Mouse (Mus musculus): ENCODE measurements around the gene Gm29776. TPM values are rescaled to one million over a fixed set of nuclear protein-coding genes. Genes with fewer than 3 reads are reported as not detected.

Gene Gm29776
- polyA plus RNA-seq, 1 experiment from 2014 or later = 0.19 TPM

- ATAC-seq (ENCODE audit: insufficient number of reproducible peaks, insufficient read depth, low FRiP score, low TSS enrichment) = no peak
- H3K4me2 ChIP-seq (replicated peaks) = no peak overlapping the region
- no peak overlapping the region for H3K27ac ChIP-seq
- H3K4me1 ChIP-seq = no peaks in the 10 kb centered on the region
- no peak overlapping the region for H3K9ac ChIP-seq
- H3K36me3 ChIP-seq = no peaks in the 10 kb centered on the region
- H3K9me3 ChIP-seq = no peaks in the 10 kb centered on the region
- WGBS = 56% methylated on average over 17 of the region's 17 CpGs
- no peak overlapping the region for H3K4me3 ChIP-seq
- H3K27me3 ChIP-seq = 0 out of 2 replicates have a peak, but pooled peaks cover 3% of the 10 kb centered on the region
Observed at GRCm38 (mm10) chr14:54706589-54707320, 8.1 kb upstream of the Gm29776 start.

GRCm38 (mm10) chr14:54705844-54706243 lies 7.2 kb upstream of the Gm29776 start:
- no peak overlapping the region for H3K27ac ChIP-seq
- no peak overlapping the region for H3K4me2 ChIP-seq (replicated peaks)
- H3K27me3 ChIP-seq = 0 out of 2 replicates have a peak, but pooled peaks cover 3% of the 10 kb centered on the region
- no peak for ATAC-seq (ENCODE audit: insufficient number of reproducible peaks, insufficient read depth, low FRiP score, low TSS enrichment)
- WGBS = 49% methylated on average over 5 of the region's 5 CpGs
- no peaks in the 10 kb centered on the region for H3K4me1 ChIP-seq
- H3K4me3 ChIP-seq = no peak overlapping the region
- no peaks in the 10 kb centered on the region for H3K9me3 ChIP-seq
- no peaks in the 10 kb centered on the region for H3K36me3 ChIP-seq
- H3K9ac ChIP-seq = no peak overlapping the region

- no peak overlapping the region for H3K27ac ChIP-seq
- no peak overlapping the region for H3K9ac ChIP-seq
- no peak overlapping the region for H3K4me3 ChIP-seq
- no peaks in the 10 kb centered on the region for H3K9me3 ChIP-seq
- ATAC-seq (ENCODE audit: insufficient number of reproducible peaks, insufficient read depth, low FRiP score, low TSS enrichment) = no peak
- no peak overlapping the region for H3K4me2 ChIP-seq (replicated peaks)
- H3K4me1 ChIP-seq = no peaks in the 10 kb centered on the region
- WGBS = 71% methylated on average over 10 of the region's 10 CpGs
- H3K27me3 ChIP-seq = 0 out of 2 replicates have a peak, but pooled peaks cover 3% of the 10 kb centered on the region
- no peaks in the 10 kb centered on the region for H3K36me3 ChIP-seq
Observed at GRCm38 (mm10) chr14:54703207-54703606, 4.6 kb upstream of the Gm29776 start.

- 8% methylated on average over 6 of the region's 6 CpGs for WGBS
- Histone ChIP-seq H3K4me2 (replicated peaks) (no peak overlapping the region), H3K36me3 (no peaks in the 10 kb centered on the region), H3K9me3 (no peaks in the 10 kb centered on the region), H3K4me3 (no peak overlapping the region), H3K27me3 (0 out of 2 replicates have a peak, but pooled peaks cover 3% of the 10 kb centered on the region), H3K9ac (no peak overlapping the region), H3K27ac (no peak overlapping the region), H3K4me1 (no peaks in the 10 kb centered on the region)
- ATAC-seq (ENCODE audit: insufficient number of reproducible peaks, insufficient read depth, low FRiP score, low TSS enrichment) = no peak
Observed at GRCm38 (mm10) chr14:54701298-54701697, 2.7 kb upstream of the Gm29776 start.

- WGBS = 57% methylated on average over 3 of the region's 3 CpGs
- Histone ChIP-seq H3K36me3 (no peaks in the 10 kb centered on the region), H3K9me3 (no peaks in the 10 kb centered on the region), H3K27me3 (0 out of 2 replicates have a peak, but pooled peaks cover 3% of the 10 kb centered on the region), H3K4me2 (replicated peaks) (no peak overlapping the region), H3K4me1 (no peaks in the 10 kb centered on the region), H3K4me3 (no peak overlapping the region), H3K27ac (no peak overlapping the region), H3K9ac (no peak overlapping the region)
- no peak for ATAC-seq (ENCODE audit: insufficient number of reproducible peaks, insufficient read depth, low FRiP score, low TSS enrichment)
Observed at GRCm38 (mm10) chr14:54699586-54699985, 953 bp upstream of the Gm29776 start.

- Histone ChIP-seq H3K9ac (no peak overlapping the region), H3K27me3 (no peaks in the 10 kb centered on the region), H3K4me1 (no peaks in the 10 kb centered on the region), H3K27ac (no peak overlapping the region), H3K9me3 (no peaks in the 10 kb centered on the region), H3K4me2 (replicated peaks) (no peak overlapping the region), H3K36me3 (peaks cover 15% of the 10 kb centered on the region; the same call in 1 of the 2 replicates), H3K4me3 (no peak overlapping the region)
- 71% methylated on average over 4 of the region's 4 CpGs for WGBS
- ATAC-seq (ENCODE audit: insufficient number of reproducible peaks, insufficient read depth, low FRiP score, low TSS enrichment) = no peak
Observed at GRCm38 (mm10) chr14:54696752-54697151, 1.9 kb downstream of the Gm29776 start.

- Histone ChIP-seq H3K9ac (no peak overlapping the region), H3K27ac (no peak overlapping the region), H3K4me1 (no peaks in the 10 kb centered on the region), H3K27me3 (no peaks in the 10 kb centered on the region), H3K4me3 (no peak overlapping the region), H3K36me3 (peaks cover 25% of the 10 kb centered on the region), H3K9me3 (no peaks in the 10 kb centered on the region), H3K4me2 (replicated peaks) (no peak overlapping the region)
- WGBS = 84% methylated on average over 6 of the region's 6 CpGs
- no peak for ATAC-seq (ENCODE audit: insufficient number of reproducible peaks, insufficient read depth, low FRiP score, low TSS enrichment)
Observed at GRCm38 (mm10) chr14:54695042-54695441, 3.6 kb downstream of the Gm29776 start.

GRCm38 (mm10) chr14:54687251-54687650 lies 11.4 kb downstream of the Gm29776 start:
- no peak for ATAC-seq (ENCODE audit: insufficient number of reproducible peaks, insufficient read depth, low FRiP score, low TSS enrichment)
- H3K36me3 ChIP-seq = peaks cover 29% of the 10 kb centered on the region
- H3K9me3 ChIP-seq = no peaks in the 10 kb centered on the region
- peak overlapping the region; percentile 63 for H3K4me2 ChIP-seq (replicated peaks)
- no peaks in the 10 kb centered on the region for H3K27me3 ChIP-seq
- H3K27ac ChIP-seq = peak overlapping the region; percentile 96
- 7% methylated on average over 8 of the region's 8 CpGs for WGBS
- H3K4me3 ChIP-seq = peak overlapping the region; percentile 84
- peak overlapping the region; percentile 71 for H3K9ac ChIP-seq
- H3K4me1 ChIP-seq = peaks cover 20% of the 10 kb centered on the region

GRCm38 (mm10) chr14:54686522-54687143 lies 12.0 kb downstream of the Gm29776 start, which contains the start of gene Acin1:
Gene Acin1 (minus strand): TSS chr14:54686931.
- H3K36me3 ChIP-seq = peaks cover 29% of the 10 kb centered on the region
- WGBS = under 1% methylated on average over 44 of the region's 44 CpGs

GRCm38 (mm10) chr14:54686063-54686521 lies 12.5 kb downstream of the Gm29776 start, which contains the start of gene 1700123O20Rik:
Gene 1700123O20Rik (plus strand): TSS chr14:54686216.
- peaks cover 30% of the 10 kb centered on the region for H3K36me3 ChIP-seq
- H3K27me3 ChIP-seq = no peaks in the 10 kb centered on the region
- H3K9ac ChIP-seq = peak within 1 kb of the TSS; percentile 93
- H3K27ac ChIP-seq = peak within 1 kb of the TSS; percentile 96
- H3K4me1 ChIP-seq = peaks cover 20% of the 10 kb centered on the region
- peak; percentile 78 for ATAC-seq (ENCODE audit: insufficient number of reproducible peaks, insufficient read depth, low FRiP score, low TSS enrichment)
- WGBS = under 1% methylated on average over 41 of the region's 41 CpGs
- H3K4me3 ChIP-seq = peak within 1 kb of the TSS; percentile 84
- no peaks in the 10 kb centered on the region for H3K9me3 ChIP-seq
- H3K4me2 ChIP-seq (replicated peaks) = peak within 1 kb of the TSS; percentile 75

More at GRCm38 (mm10) chr14:54686522-54687143, 12.0 kb downstream of the Gm29776 start, which contains the start of gene Acin1:
- Histone ChIP-seq H3K9me3 (no peaks in the 10 kb centered on the region), H3K4me1 (peaks cover 20% of the 10 kb centered on the region), H3K27ac (peak within 1 kb of the TSS; percentile 96), H3K4me3 (peak within 1 kb of the TSS; percentile 84), H3K27me3 (no peaks in the 10 kb centered on the region), H3K4me2 (replicated peaks) (peak within 1 kb of the TSS; percentile 75), H3K9ac (peak within 1 kb of the TSS; percentile 93)
- ATAC-seq (ENCODE audit: insufficient number of reproducible peaks, insufficient read depth, low FRiP score, low TSS enrichment) = peak; percentile 95

- no peaks in the 10 kb centered on the region for H3K9me3 ChIP-seq
- ATAC-seq (ENCODE audit: insufficient number of reproducible peaks, insufficient read depth, low FRiP score, low TSS enrichment) = no peak
- peaks cover 20% of the 10 kb centered on the region for H3K4me1 ChIP-seq
- peak overlapping the region; percentile 75 for H3K4me2 ChIP-seq (replicated peaks)
- peak overlapping the region; percentile 96 for H3K27ac ChIP-seq
- 14% methylated on average over 8 of the region's 8 CpGs for WGBS
- no peaks in the 10 kb centered on the region for H3K27me3 ChIP-seq
- peaks cover 28% of the 10 kb centered on the region for H3K36me3 ChIP-seq
- peak overlapping the region; percentile 84 for H3K4me3 ChIP-seq
- H3K9ac ChIP-seq = peak overlapping the region; percentile 93
Observed at GRCm38 (mm10) chr14:54685471-54685870, 13.2 kb downstream of the Gm29776 start.
